Mouse (Mus musculus) neural tube, embryonic 13.5 days (tissue): ENCODE data around the gene Golga4. TPM values are rescaled to one million over a fixed set of nuclear protein-coding genes. Genes with fewer than 3 reads are reported as not detected.
"Not testable (repeated sequence)": the region's sequence is repeated elsewhere in the genome, so short reads cannot be mapped to it uniquely, and the experiment has no call there.

ENCODE experiments used
- ATAC-seq: fragments of 200-750 bp; cut with Nextera tagmentation; 2 replicates; pipeline ENCODE4 v1.8.0; 2017; ENCODE audit warnings: low read depth, mild to moderate bottlenecking, moderate TSS enrichment, moderate library complexity
- H3K27ac ChIP-seq: fragments of 300-500 bp; sonication (generic); replicated peaks from 2 replicates; pipeline ENCODE4 v1.5.1; 2015; ENCODE audit warnings: moderate library complexity, mild to moderate bottlenecking, inconsistent platforms
- H3K27me3 ChIP-seq: fragments of 300-500 bp; sonication (generic); 2 replicates; pipeline ENCODE4 v1.6.1; 2015; ENCODE audit warnings: mild to moderate bottlenecking, inconsistent platforms
- H3K36me3 ChIP-seq: fragments of 300-500 bp; sonication (generic); 2 replicates; pipeline ENCODE4 v1.6.1; 2015; ENCODE audit warnings: mild to moderate bottlenecking, inconsistent platforms
- H3K4me1 ChIP-seq: fragments of 300-500 bp; sonication (generic); replicated peaks from 2 replicates; pipeline ENCODE4 v1.6.1; 2015; ENCODE audit warnings: inconsistent platforms
- H3K4me2 ChIP-seq: fragments of 300-500 bp; sonication (generic); 2 replicates; pipeline ENCODE4 v1.6.1; 2015; ENCODE audit warnings: inconsistent platforms, mild to moderate bottlenecking, moderate library complexity
- H3K4me3 ChIP-seq: fragments of 300-500 bp; sonication (generic); 2 replicates; pipeline ENCODE4 v1.5.1; 2015; ENCODE audit warnings: mild to moderate bottlenecking, inconsistent platforms
- H3K9ac ChIP-seq: fragments of 300-500 bp; sonication (generic); 2 replicates; pipeline ENCODE4 v1.6.1; 2015; ENCODE audit warnings: moderate library complexity, mild to moderate bottlenecking, inconsistent platforms
- H3K9me3 ChIP-seq: fragments of 300-500 bp; sonication (generic); 2 replicates; pipeline ENCODE4 v1.6.1; 2016; ENCODE audit warnings: inconsistent platforms
- WGBS: fragments of 180-500 bp; shearing (Covaris S2); methylation state at CpG from one replicate; pipeline ENCODE4 v1.1.7; 2015; 5-methylcytosine and 5-hydroxymethylcytosine counted together
- polyA plus RNA-seq: library from polyadenylated mRNA; unstranded; fragments of >200 nt; fragmentation: Nextera tagmentation; extraction: Ambion mirVana; gene quantifications from 2 replicates; pipeline ENCODE4 v1.2.1, GENCODE M21; 2015

Golga4 gene
- polyA plus RNA-seq, 1 experiment from 2014 or later: 49.3 TPM

GRCm38 (mm10) chr9:118574911-118575310 lies 68.8 kb downstream of the Golga4 start:
- H3K4me1 ChIP-seq: no peaks in the 10 kb centered on the region
- peaks cover 79% of the 10 kb centered on the region for H3K36me3 ChIP-seq
- H3K4me2 ChIP-seq: no peak overlapping the region
- WGBS: 98% methylated on average over 5 of the region's 5 CpGs
- no peaks in the 10 kb centered on the region for H3K27me3 ChIP-seq
- no peak overlapping the region for H3K9ac ChIP-seq
- ATAC-seq: no peak
- no peaks in the 10 kb centered on the region for H3K9me3 ChIP-seq
- H3K4me3 ChIP-seq: no peak overlapping the region
- H3K27ac ChIP-seq: no peak overlapping the region

GRCm38 (mm10) chr9:118580371-118580770 lies 74.3 kb downstream of the Golga4 start:
- Histone ChIP-seq H3K4me3 (no peak overlapping the region), H3K4me2 (no peak overlapping the region), H3K9me3 (no peaks in the 10 kb centered on the region), H3K27ac (no peak overlapping the region), H3K36me3 (peaks cover 59% of the 10 kb centered on the region), H3K9ac (no peak overlapping the region), H3K27me3 (no peaks in the 10 kb centered on the region), H3K4me1 (peaks cover 4% of the 10 kb centered on the region; the same call in 1 of the 2 replicates)
- WGBS: 78% methylated on average over 6 of the region's 6 CpGs
- no peak for ATAC-seq

- no peak overlapping the region for H3K27ac ChIP-seq
- peaks cover 4% of the 10 kb centered on the region; the same call in 1 of the 2 replicates for H3K4me1 ChIP-seq
- H3K9me3 ChIP-seq: no peaks in the 10 kb centered on the region
- no peak overlapping the region for H3K4me3 ChIP-seq
- H3K9ac ChIP-seq: no peak overlapping the region
- WGBS: 84% methylated on average over 6 of the region's 6 CpGs
- peaks cover 41% of the 10 kb centered on the region for H3K36me3 ChIP-seq
- H3K4me2 ChIP-seq: no peak overlapping the region
- H3K27me3 ChIP-seq: no peaks in the 10 kb centered on the region
- ATAC-seq: no peak
Measured at GRCm38 (mm10) chr9:118582757-118583156, 76.7 kb downstream of the Golga4 start.

- H3K4me1 ChIP-seq: peaks cover 9% of the 10 kb centered on the region
- no peak overlapping the region for H3K4me3 ChIP-seq
- no peaks in the 10 kb centered on the region for H3K27me3 ChIP-seq
- no peaks in the 10 kb centered on the region for H3K9me3 ChIP-seq
- no peak overlapping the region for H3K4me2 ChIP-seq
- ATAC-seq: no peak
- H3K27ac ChIP-seq: no peak overlapping the region
- H3K9ac ChIP-seq: no peak overlapping the region
- peaks cover 28% of the 10 kb centered on the region for H3K36me3 ChIP-seq
- WGBS: 72% methylated on average over 1 of the region's 1 CpGs
Measured at GRCm38 (mm10) chr9:118584838-118585237, 78.8 kb downstream of the Golga4 start.

- H3K9me3 ChIP-seq: no peaks in the 10 kb centered on the region
- H3K4me2 ChIP-seq: no peak overlapping the region
- WGBS: 83% methylated on average over 6 of the region's 6 CpGs
- H3K36me3 ChIP-seq: peaks cover 25% of the 10 kb centered on the region
- ATAC-seq: no peak
- H3K27me3 ChIP-seq: no peaks in the 10 kb centered on the region
- H3K4me3 ChIP-seq: no peak overlapping the region
- no peak overlapping the region for H3K27ac ChIP-seq
- no peak overlapping the region for H3K9ac ChIP-seq
- peaks cover 20% of the 10 kb centered on the region for H3K4me1 ChIP-seq
Measured at GRCm38 (mm10) chr9:118585998-118586397, 79.9 kb downstream of the Golga4 start.

- no peak for ATAC-seq
- 75% methylated on average over 4 of the region's 4 CpGs for WGBS
Measured at GRCm38 (mm10) chr9:118587115-118587514, 81.0 kb downstream of the Golga4 start.

GRCm38 (mm10) chr9:118589249-118589648 lies 83.2 kb downstream of the Golga4 start:
- Histone ChIP-seq H3K27ac (0 out of 2 replicates have a peak overlapping the region, but pooled peaks have one; percentile 30), H3K36me3 (no peaks in the 10 kb centered on the region), H3K27me3 (no peaks in the 10 kb centered on the region), H3K9ac (no peak overlapping the region), H3K4me3 (no peak overlapping the region), H3K4me2 (no peak overlapping the region), H3K9me3 (no peaks in the 10 kb centered on the region), H3K4me1 (peaks cover 25% of the 10 kb centered on the region)
- no peak for ATAC-seq
- WGBS: 48% methylated on average over 3 of the region's 3 CpGs

More at GRCm38 (mm10) chr9:118587115-118587514, 81.0 kb downstream of the Golga4 start:
- H3K9ac ChIP-seq: no peak overlapping the region
- H3K27me3 ChIP-seq: no peaks in the 10 kb centered on the region
- no peaks in the 10 kb centered on the region for H3K9me3 ChIP-seq
- no peak overlapping the region for H3K4me2 ChIP-seq
- no peak overlapping the region for H3K27ac ChIP-seq
- no peak overlapping the region for H3K4me3 ChIP-seq
- peaks cover 17% of the 10 kb centered on the region for H3K36me3 ChIP-seq
- H3K4me1 ChIP-seq: peaks cover 16% of the 10 kb centered on the region

GRCm38 (mm10) chr9:118590230-118590629 lies 84.2 kb downstream of the Golga4 start:
- Histone ChIP-seq H3K4me3 (no peak overlapping the region), H3K4me2 (no peak overlapping the region), H3K27me3 (no peaks in the 10 kb centered on the region), H3K4me1 (peaks cover 25% of the 10 kb centered on the region), H3K27ac (0 out of 2 replicates have a peak overlapping the region, but pooled peaks have one; percentile 30), H3K9ac (0 out of 2 replicates have a peak overlapping the region, but pooled peaks have one; percentile 13), H3K9me3 (no peaks in the 10 kb centered on the region), H3K36me3 (no peaks in the 10 kb centered on the region)
- ATAC-seq: peak; percentile 55
- 28% methylated on average over 7 of the region's 7 CpGs for WGBS

GRCm38 (mm10) chr9:118591633-118592032 lies 85.6 kb downstream of the Golga4 start:
- Histone ChIP-seq H3K4me3 (no peak overlapping the region), H3K9ac (no peak overlapping the region), H3K4me2 (no peak overlapping the region), H3K27ac (no peak overlapping the region), H3K4me1 (peaks cover 25% of the 10 kb centered on the region), H3K9me3 (no peaks in the 10 kb centered on the region), H3K27me3 (no peaks in the 10 kb centered on the region), H3K36me3 (no peaks in the 10 kb centered on the region)
- ATAC-seq: no peak
- 80% methylated on average over 6 of the region's 6 CpGs for WGBS

GRCm38 (mm10) chr9:118592585-118593249 lies 86.7 kb downstream of the Golga4 start:
- Histone ChIP-seq H3K4me1 (peaks cover 25% of the 10 kb centered on the region), H3K9me3 (no peaks in the 10 kb centered on the region), H3K27me3 (no peaks in the 10 kb centered on the region), H3K4me2 (no peak overlapping the region), H3K27ac (no peak overlapping the region), H3K36me3 (no peaks in the 10 kb centered on the region), H3K4me3 (no peak overlapping the region), H3K9ac (no peak overlapping the region)
- 51% methylated on average over 13 of the region's 13 CpGs for WGBS
- no peak for ATAC-seq

GRCm38 (mm10) chr9:118593443-118593842 lies 87.4 kb downstream of the Golga4 start:
- WGBS: 87% methylated on average over 8 of the region's 8 CpGs
- H3K27ac ChIP-seq: no peak overlapping the region
- no peaks in the 10 kb centered on the region for H3K9me3 ChIP-seq
- H3K4me2 ChIP-seq: no peak overlapping the region
- H3K4me3 ChIP-seq: no peak overlapping the region
- no peaks in the 10 kb centered on the region for H3K36me3 ChIP-seq
- ATAC-seq: no peak
- peaks cover 25% of the 10 kb centered on the region for H3K4me1 ChIP-seq
- H3K9ac ChIP-seq: no peak overlapping the region
- no peaks in the 10 kb centered on the region for H3K27me3 ChIP-seq

- ATAC-seq: no peak
- no peak overlapping the region for H3K9ac ChIP-seq
- H3K4me3 ChIP-seq: no peak overlapping the region
- no peaks in the 10 kb centered on the region for H3K36me3 ChIP-seq
- H3K27me3 ChIP-seq: no peaks in the 10 kb centered on the region
- 89% methylated on average over 7 of the region's 7 CpGs for WGBS
- no peaks in the 10 kb centered on the region for H3K9me3 ChIP-seq
- H3K4me2 ChIP-seq: no peak overlapping the region
- H3K4me1 ChIP-seq: peaks cover 8% of the 10 kb centered on the region; the same call in 1 of the 2 replicates
- no peak overlapping the region for H3K27ac ChIP-seq
Measured at GRCm38 (mm10) chr9:118596767-118597166, 90.7 kb downstream of the Golga4 start.

GRCm38 (mm10) chr9:118600393-118600792 lies 94.3 kb downstream of the Golga4 start:
- H3K27ac ChIP-seq, H3K4me3 ChIP-seq, H3K9me3 ChIP-seq, ATAC-seq, H3K4me1 ChIP-seq, H3K9ac ChIP-seq, H3K36me3 ChIP-seq, H3K4me2 ChIP-seq: not testable (repeated sequence)
- 79% methylated on average over 3 of the region's 3 CpGs for WGBS
- peaks cover 22% of the 10 kb centered on the region for H3K27me3 ChIP-seq
